Mouse (Mus musculus): ENCODE results near the gene Zcchc14.
A peak's percentile ranks its signal among the peaks of the same experiment; 100 is the strongest.
"Not testable (repeated sequence)": the region's sequence is repeated elsewhere in the genome, so short reads cannot be mapped to it uniquely, and the experiment has no call there.

Zcchc14 gene

GRCm38 (mm10) chr8:121623043-121623442 lies 29.7 kb downstream of the Zcchc14 start:
- no peak for DNase-seq (ENCODE audit: low read depth, low spot score)

GRCm38 (mm10) chr8:121621879-121622278 lies 30.8 kb downstream of the Zcchc14 start:
- DNase-seq (ENCODE audit: low read depth, low spot score), result no peak

GRCm38 (mm10) chr8:121620801-121621516 lies 31.7 kb downstream of the Zcchc14 start:
- no peak for DNase-seq (ENCODE audit: low read depth, low spot score)

GRCm38 (mm10) chr8:121619401-121619995 lies 33.2 kb downstream of the Zcchc14 start:
- no peak for DNase-seq (ENCODE audit: low read depth, low spot score)

GRCm38 (mm10) chr8:121613419-121613818 lies 39.3 kb downstream of the Zcchc14 start:
- DNase-seq (ENCODE audit: low read depth, low spot score), result no peak

GRCm38 (mm10) chr8:121609916-121610315 lies 42.8 kb downstream of the Zcchc14 start:
- DNase-seq (ENCODE audit: low read depth, low spot score), result no peak

GRCm38 (mm10) chr8:121609251-121609650 lies 43.5 kb downstream of the Zcchc14 start:
- no peak for DNase-seq (ENCODE audit: low read depth, low spot score)

GRCm38 (mm10) chr8:121607661-121608060 lies 45.0 kb downstream of the Zcchc14 start:
- no peak for DNase-seq (ENCODE audit: low read depth, low spot score)

- no peak for DNase-seq (ENCODE audit: low read depth, low spot score)
Observed at GRCm38 (mm10) chr8:121603801-121604200, 48.9 kb downstream of the Zcchc14 start.

GRCm38 (mm10) chr8:121602860-121603259 lies 49.8 kb downstream of the Zcchc14 start:
- DNase-seq (ENCODE audit: low read depth, low spot score), result peak; percentile 66

GRCm38 (mm10) chr8:121602411-121602810 lies 50.3 kb downstream of the Zcchc14 start:
- DNase-seq (ENCODE audit: low read depth, low spot score), result no peak

- DNase-seq (ENCODE audit: low read depth, low spot score), result no peak
Observed at GRCm38 (mm10) chr8:121599842-121600241, 52.9 kb downstream of the Zcchc14 start.

- peak; percentile 83 for DNase-seq (ENCODE audit: low read depth, low spot score)
Observed at GRCm38 (mm10) chr8:121598892-121599291, 53.8 kb downstream of the Zcchc14 start.

GRCm38 (mm10) chr8:121598190-121598589 lies 54.5 kb downstream of the Zcchc14 start:
- DNase-seq (ENCODE audit: low read depth, low spot score), result no peak

GRCm38 (mm10) chr8:121597492-121597891 lies 55.2 kb downstream of the Zcchc14 start:
- not testable (repeated sequence) for DNase-seq (ENCODE audit: low read depth, low spot score)

GRCm38 (mm10) chr8:121593983-121594382 lies 58.7 kb downstream of the Zcchc14 start:
- DNase-seq (ENCODE audit: low read depth, low spot score), result no peak

- DNase-seq (ENCODE audit: low read depth, low spot score), result no peak
Observed at GRCm38 (mm10) chr8:121593293-121593692, 59.4 kb downstream of the Zcchc14 start.

GRCm38 (mm10) chr8:121591178-121592066 lies 61.3 kb downstream of the Zcchc14 start:
- DNase-seq (ENCODE audit: low read depth, low spot score), result peak; percentile 63

GRCm38 (mm10) chr8:121590203-121591177 lies 62.2 kb downstream of the Zcchc14 start, which contains the start of gene Map1lc3b:
Gene Map1lc3b, plus strand, starts transcription at chr8:121590361.
- DNase-seq (ENCODE audit: low read depth, low spot score), result peak; percentile 97

GRCm38 (mm10) chr8:121589205-121589726 lies 63.4 kb downstream of the Zcchc14 start:
- DNase-seq (ENCODE audit: low read depth, low spot score), result no peak

- no peak for DNase-seq (ENCODE audit: low read depth, low spot score)
Observed at GRCm38 (mm10) chr8:121588750-121589149, 64.0 kb downstream of the Zcchc14 start.

All from mesoderm, embryonic 11.5 days (tissue).